Mouse (Mus musculus): ENCODE measurements around the gene Camkmt. TPM values are rescaled to one million over a fixed set of nuclear protein-coding genes. Genes with fewer than 3 reads are reported as not detected.

Camkmt gene
- total RNA-seq, 1 experiment = 7.1 TPM

DNA sequence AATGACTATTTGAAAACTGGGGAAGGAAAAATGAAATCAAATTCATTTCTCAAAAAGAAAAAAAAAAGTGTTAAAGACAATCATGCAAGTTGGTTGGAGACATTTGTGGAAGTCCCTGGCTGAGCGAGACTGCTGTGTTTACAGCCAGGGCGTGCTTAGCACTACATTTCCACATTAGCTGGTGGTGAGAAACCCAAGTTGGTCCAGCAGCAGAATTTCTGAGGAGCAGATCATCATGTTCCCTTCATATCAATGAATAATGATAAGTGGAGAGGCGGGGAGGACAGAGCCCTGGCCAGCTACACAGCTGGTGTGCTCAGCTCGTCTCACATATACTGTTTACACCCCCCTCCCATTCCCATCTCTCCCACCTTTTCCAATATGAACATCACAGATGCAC, 292.0 kb downstream of the Camkmt start:
- in situ Hi-C loops (cut with MboI; ENCODE audit: low sequenced_read_pairs in 2 of 2, unreplicated experiment in 2 of 2) = no loop called here
- Histone ChIP-seq H3K4me1 (ENCODE audit: control insufficient read depth in 2 of 2, insufficient read depth in 2 of 2, low read length in 2 of 2, poor library complexity in 1 of 2) (no peaks in the 10 kb centered on the region), H3K4me3 (ENCODE audit: insufficient read depth in 1 of 2, low read depth in 1 of 2, low read length in 2 of 2, poor library complexity in 1 of 2, severe bottlenecking in 1 of 2) (no peak overlapping the region), H3K27ac (ENCODE audit: insufficient read depth, low read depth, low read length, poor library complexity, severe bottlenecking) (no peak overlapping the region), H3K9me3 (ENCODE audit: control insufficient read depth, insufficient read depth, low read depth, low read length) (no peaks in the 10 kb centered on the region), H3K36me3 (ENCODE audit: control insufficient read depth, insufficient read depth, low read length, poor library complexity, severe bottlenecking) (no peaks in the 10 kb centered on the region), H3K9ac (ENCODE audit: insufficient read depth, low read depth, low read length, poor library complexity, severe bottlenecking) (no peak overlapping the region)
- no peak for DNase-seq (ENCODE audit: low read depth, low spot score)
- TF ChIP-seq HCFC1 (IDR thresholded peaks at IDR 0.05; ENCODE audit: borderline replicate concordance, insufficient read depth, low read length) (no peak), CHD2 (IDR thresholded peaks at IDR 0.05; ENCODE audit: low read depth, low read length) (no peak), MAFK (IDR thresholded peaks at IDR 0.05; ENCODE audit: insufficient read depth, low read depth, low read length) (no peak)

DNA sequence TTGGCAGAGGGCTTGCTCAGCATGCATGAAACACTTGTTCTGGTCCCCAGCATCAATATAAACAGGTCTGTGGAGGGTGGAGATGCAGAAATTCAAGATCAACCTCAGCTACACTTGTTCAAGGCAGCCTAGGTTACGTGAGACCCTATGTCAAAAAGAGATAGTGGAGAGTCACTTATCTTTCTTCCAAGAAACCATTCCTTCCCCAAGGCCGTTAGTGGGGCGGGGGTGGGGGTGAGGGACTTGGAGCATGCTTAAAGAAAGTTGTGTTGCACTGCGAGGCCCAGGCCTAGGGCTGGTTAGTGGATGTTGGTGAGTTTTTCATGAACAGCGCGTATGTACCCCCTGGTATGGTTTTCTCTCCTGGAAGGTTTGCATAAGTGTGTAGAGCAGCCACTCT, 292.6 kb downstream of the Camkmt start:
- H3K9ac ChIP-seq (ENCODE audit: insufficient read depth, low read depth, low read length, poor library complexity, severe bottlenecking) = no peak overlapping the region
- H3K36me3 ChIP-seq (ENCODE audit: control insufficient read depth, insufficient read depth, low read length, poor library complexity, severe bottlenecking) = no peaks in the 10 kb centered on the region
- no peak overlapping the region for H3K4me3 ChIP-seq (ENCODE audit: insufficient read depth in 1 of 2, low read depth in 1 of 2, low read length in 2 of 2, poor library complexity in 1 of 2, severe bottlenecking in 1 of 2)
- no peak for DNase-seq (ENCODE audit: low read depth, low spot score)
- in situ Hi-C loops (cut with MboI; ENCODE audit: low sequenced_read_pairs in 2 of 2, unreplicated experiment in 2 of 2) = no loop called here
- no peak for TF ChIP-seq ZC3H11A (IDR thresholded peaks at IDR 0.05; ENCODE audit: borderline replicate concordance, low read depth, low read length)
- no peak for TF ChIP-seq MAFK (IDR thresholded peaks at IDR 0.05; ENCODE audit: insufficient read depth, low read depth, low read length)
- TF ChIP-seq CHD2 (IDR thresholded peaks at IDR 0.05; ENCODE audit: low read depth, low read length) = no peak
- TF ChIP-seq ZNF384 (IDR thresholded peaks at IDR 0.05; ENCODE audit: low read depth, low read length) = no peak
- TF ChIP-seq HCFC1 (IDR thresholded peaks at IDR 0.05; ENCODE audit: borderline replicate concordance, insufficient read depth, low read length) = no peak
- H3K9me3 ChIP-seq (ENCODE audit: control insufficient read depth, insufficient read depth, low read depth, low read length) = no peaks in the 10 kb centered on the region
- no peaks in the 10 kb centered on the region for H3K4me1 ChIP-seq (ENCODE audit: control insufficient read depth in 2 of 2, insufficient read depth in 2 of 2, low read length in 2 of 2, poor library complexity in 1 of 2)
- H3K27ac ChIP-seq (ENCODE audit: insufficient read depth, low read depth, low read length, poor library complexity, severe bottlenecking) = no peak overlapping the region

DNA sequence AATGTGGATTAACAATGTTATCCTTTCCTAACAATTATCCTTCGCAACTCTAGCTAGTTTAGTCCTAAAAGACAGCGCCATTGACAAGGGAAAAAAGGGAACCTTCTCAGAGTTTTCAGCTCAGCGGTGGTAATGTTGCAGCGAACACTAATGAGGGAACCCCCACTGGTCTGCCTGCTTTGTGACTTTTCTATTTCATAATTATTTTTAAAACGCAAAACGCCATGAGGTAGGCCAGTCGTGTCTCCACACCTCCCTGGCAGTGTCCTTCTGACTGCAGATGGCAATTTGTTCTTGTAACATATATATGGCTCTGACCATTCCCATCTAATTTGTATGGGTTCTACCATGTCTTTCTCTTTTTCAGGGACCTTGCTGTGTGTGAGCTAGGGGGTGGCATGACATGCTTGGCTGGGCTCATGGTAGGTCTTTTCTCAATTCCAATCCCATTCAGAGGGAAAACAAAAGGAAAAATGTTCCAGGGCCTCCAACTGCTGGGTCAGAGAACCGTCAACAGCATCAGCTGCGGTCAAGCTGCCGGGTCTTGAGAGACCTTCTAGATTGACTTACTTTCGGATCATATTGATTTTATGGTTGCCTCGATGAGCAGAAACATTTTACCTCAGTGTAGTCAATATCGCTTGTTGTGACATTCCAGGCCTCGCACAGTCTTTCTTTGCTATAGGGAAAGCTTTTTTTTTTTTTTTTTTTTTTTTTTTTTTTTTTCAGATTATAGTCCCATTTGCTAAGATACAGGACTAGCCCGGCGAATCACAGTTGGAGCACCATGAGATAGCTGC, 302.9 kb downstream of the Camkmt start:
- Histone ChIP-seq H3K9ac (ENCODE audit: insufficient read depth, low read depth, low read length, poor library complexity, severe bottlenecking) (no peak overlapping the region), H3K4me1 (ENCODE audit: control insufficient read depth in 2 of 2, insufficient read depth in 2 of 2, low read length in 2 of 2, poor library complexity in 1 of 2) (no peaks in the 10 kb centered on the region), H3K4me3 (ENCODE audit: insufficient read depth in 1 of 2, low read depth in 1 of 2, low read length in 2 of 2, poor library complexity in 1 of 2, severe bottlenecking in 1 of 2) (no peak overlapping the region), H3K27ac (ENCODE audit: insufficient read depth, low read depth, low read length, poor library complexity, severe bottlenecking) (no peak overlapping the region), H3K9me3 (ENCODE audit: control insufficient read depth, insufficient read depth, low read depth, low read length) (no peaks in the 10 kb centered on the region), H3K36me3 (ENCODE audit: control insufficient read depth, insufficient read depth, low read length, poor library complexity, severe bottlenecking) (no peaks in the 10 kb centered on the region)
- no peak for DNase-seq (ENCODE audit: low read depth, low spot score)
- TF ChIP-seq CHD2 (IDR thresholded peaks at IDR 0.05; ENCODE audit: low read depth, low read length) (no peak), ZNF384 (IDR thresholded peaks at IDR 0.05; ENCODE audit: low read depth, low read length) (peak; percentile 63; the same call in 1 of the 2 replicates)
- in situ Hi-C loops (cut with MboI; ENCODE audit: low sequenced_read_pairs in 2 of 2, unreplicated experiment in 2 of 2) = no loop called here

DNA sequence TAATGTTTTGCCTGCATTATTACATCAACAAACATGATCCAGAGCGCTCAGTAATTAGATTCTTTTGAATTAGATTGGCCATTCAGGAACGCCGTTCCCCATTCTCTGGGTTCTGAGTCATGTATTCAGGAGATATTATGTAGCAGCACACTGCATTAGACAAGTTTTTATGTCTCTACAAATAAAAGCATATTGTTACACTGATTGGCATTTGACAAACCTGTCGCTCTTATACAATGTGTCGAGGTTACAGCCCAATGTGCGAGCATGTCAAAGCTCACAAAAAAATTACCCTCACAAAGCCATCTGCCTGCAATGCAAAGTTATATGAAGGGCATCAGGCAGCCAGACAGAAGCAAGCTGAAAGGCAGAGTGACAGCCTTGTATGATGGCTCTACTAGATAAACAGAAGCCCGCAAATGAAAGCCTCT, 303.6 kb downstream of the Camkmt start:
- no peaks in the 10 kb centered on the region for H3K9me3 ChIP-seq (ENCODE audit: control insufficient read depth, insufficient read depth, low read depth, low read length)
- no peaks in the 10 kb centered on the region for H3K36me3 ChIP-seq (ENCODE audit: control insufficient read depth, insufficient read depth, low read length, poor library complexity, severe bottlenecking)
- no peak for DNase-seq (ENCODE audit: low read depth, low spot score)
- in situ Hi-C loops (cut with MboI; ENCODE audit: low sequenced_read_pairs in 2 of 2, unreplicated experiment in 2 of 2) = no loop called here
- H3K4me3 ChIP-seq (ENCODE audit: insufficient read depth in 1 of 2, low read depth in 1 of 2, low read length in 2 of 2, poor library complexity in 1 of 2, severe bottlenecking in 1 of 2) = no peak overlapping the region
- TF ChIP-seq ZC3H11A (IDR thresholded peaks at IDR 0.05; ENCODE audit: borderline replicate concordance, low read depth, low read length) (no peak), CHD2 (IDR thresholded peaks at IDR 0.05; ENCODE audit: low read depth, low read length) (no peak), ZNF384 (IDR thresholded peaks at IDR 0.05; ENCODE audit: low read depth, low read length) (no peak), HCFC1 (IDR thresholded peaks at IDR 0.05; ENCODE audit: borderline replicate concordance, insufficient read depth, low read length) (no peak), MAFK (IDR thresholded peaks at IDR 0.05; ENCODE audit: insufficient read depth, low read depth, low read length) (no peak)
- no peaks in the 10 kb centered on the region for H3K4me1 ChIP-seq (ENCODE audit: control insufficient read depth in 2 of 2, insufficient read depth in 2 of 2, low read length in 2 of 2, poor library complexity in 1 of 2)
- no peak overlapping the region for H3K27ac ChIP-seq (ENCODE audit: insufficient read depth, low read depth, low read length, poor library complexity, severe bottlenecking)
- no peak overlapping the region for H3K9ac ChIP-seq (ENCODE audit: insufficient read depth, low read depth, low read length, poor library complexity, severe bottlenecking)

DNA sequence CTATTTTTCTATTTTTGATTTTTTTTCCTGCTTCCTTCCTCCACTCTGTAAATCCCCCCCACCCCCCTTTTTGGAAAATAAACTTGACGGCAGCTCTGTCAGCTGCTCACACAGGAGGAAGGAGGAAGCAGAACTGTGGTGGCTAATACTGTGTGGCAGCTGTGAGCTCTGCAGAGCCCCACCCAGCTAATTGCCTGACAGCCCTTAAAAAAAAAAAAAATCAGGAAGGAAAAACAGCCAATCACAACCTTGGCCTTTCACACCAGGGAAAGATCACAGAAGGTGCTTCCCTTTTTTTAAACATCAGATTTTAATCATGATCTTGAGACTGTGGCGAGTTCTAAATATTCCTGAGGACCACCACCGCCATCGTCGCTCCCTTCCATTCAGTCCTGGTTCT, 305.1 kb downstream of the Camkmt start:
- Histone ChIP-seq H3K27ac (ENCODE audit: insufficient read depth, low read depth, low read length, poor library complexity, severe bottlenecking) (no peak overlapping the region), H3K4me1 (ENCODE audit: control insufficient read depth in 2 of 2, insufficient read depth in 2 of 2, low read length in 2 of 2, poor library complexity in 1 of 2) (no peaks in the 10 kb centered on the region)
- DNase-seq (ENCODE audit: low read depth, low spot score) = no peak

More for the DNA sequence above, 305.1 kb downstream of the Camkmt start:
- in situ Hi-C loops (cut with MboI; ENCODE audit: low sequenced_read_pairs in 2 of 2, unreplicated experiment in 2 of 2) = no loop called here
- Histone ChIP-seq H3K4me3 (ENCODE audit: insufficient read depth in 1 of 2, low read depth in 1 of 2, low read length in 2 of 2, poor library complexity in 1 of 2, severe bottlenecking in 1 of 2) (peak overlapping the region in 1 of 2 experiments; percentile 10; a peak in 1 of 4 replicates), H3K9me3 (ENCODE audit: control insufficient read depth, insufficient read depth, low read depth, low read length) (no peaks in the 10 kb centered on the region), H3K9ac (ENCODE audit: insufficient read depth, low read depth, low read length, poor library complexity, severe bottlenecking) (no peak overlapping the region), H3K36me3 (ENCODE audit: control insufficient read depth, insufficient read depth, low read length, poor library complexity, severe bottlenecking) (no peaks in the 10 kb centered on the region)
- peak; percentile 94 for TF ChIP-seq ZNF384 (IDR thresholded peaks at IDR 0.05; ENCODE audit: low read depth, low read length)
- TF ChIP-seq MAFK (IDR thresholded peaks at IDR 0.05; ENCODE audit: insufficient read depth, low read depth, low read length) = no peak

All from ES-E14 (cell line).